Mouse (Mus musculus) midbrain, embryonic 14.5 days (tissue): Measurements from ENCODE around the gene Strn. TPM values are rescaled to one million over a fixed set of nuclear protein-coding genes. Genes with fewer than 3 reads are reported as not detected.
A peak's percentile ranks its signal among the peaks of the same experiment; 100 is the strongest.

ENCODE experiments used
- ATAC-seq: fragments of 200-750 bp; cut with Nextera tagmentation; 2 replicates; pipeline ENCODE4 v1.8.0; 2017; ENCODE audit warnings: moderate number of reproducible peaks, moderate library complexity; ENCODE audit not compliant: low FRiP score, low TSS enrichment
- DNase-seq: peaks from one replicate; pipeline ENCODE4 v3.0.0-alpha.2; 2015
- H3K27ac ChIP-seq: fragments of 300-500 bp; sonication (generic); replicated peaks from 2 replicates; pipeline ENCODE4 v1.5.1; 2014; ENCODE audit warnings: mild to moderate bottlenecking, low read depth, low read length, moderate library complexity
- H3K27me3 ChIP-seq: fragments of 300-500 bp; sonication (generic); 2 replicates; pipeline ENCODE4 v1.6.1; 2014; ENCODE audit warnings: low read length, control low read depth, mixed read lengths; ENCODE audit not compliant: control insufficient read depth, insufficient read depth
- H3K36me3 ChIP-seq: fragments of 300-500 bp; sonication (generic); 2 replicates; pipeline ENCODE4 v1.6.1; 2014; ENCODE audit warnings: low read length, control low read depth; ENCODE audit not compliant: control insufficient read depth, insufficient read depth
- H3K4me1 ChIP-seq: fragments of 300-500 bp; sonication (generic); 2 replicates; pipeline ENCODE4 v1.6.1; 2014; ENCODE audit warnings: mild to moderate bottlenecking, antibody characterized with exemption, low read length, control low read depth; ENCODE audit not compliant: control insufficient read depth, insufficient read depth
- H3K4me2 ChIP-seq: fragments of 300-500 bp; sonication (generic); 2 replicates; pipeline ENCODE4 v1.6.1; 2014; ENCODE audit warnings: mild to moderate bottlenecking, low read length, moderate library complexity
- H3K4me3 ChIP-seq: fragments of 300-500 bp; sonication (generic); replicated peaks from 2 replicates; pipeline ENCODE4 v1.5.1; 2014; ENCODE audit warnings: low read depth, low read length
- H3K9ac ChIP-seq: fragments of 300-500 bp; sonication (generic); replicated peaks from 2 replicates; pipeline ENCODE4 v1.6.1; 2014; ENCODE audit warnings: mild to moderate bottlenecking, low read length, moderate library complexity
- H3K9me3 ChIP-seq: fragments of 300-500 bp; sonication (generic); 2 replicates; pipeline ENCODE4 v1.6.1; 2016; ENCODE audit warnings: low read length, control low read depth, mixed read lengths; ENCODE audit not compliant: control insufficient read depth
- WGBS: fragments of 180-500 bp; shearing (Covaris S2); extraction: QIAGEN DNeasy Blood & Tissue Kit; methylation state at CpG from one replicate; pipeline ENCODE4 v1.1.7; 2014; 5-methylcytosine and 5-hydroxymethylcytosine counted together
- polyA plus RNA-seq: library from polyadenylated mRNA; unstranded; fragments of >200 nt; fragmentation: Nextera tagmentation; extraction: Ambion mirVana; gene quantifications from 2 replicates; pipeline ENCODE4 v1.2.1, GENCODE M21; 2014

The Strn gene
- 6.2 and 8.2 TPM in 2 replicates for polyA plus RNA-seq

GRCm38 (mm10) chr17:78737096-78737495, at the start of gene Strn:
Strn (minus strand) TSS chr17:78737196.
- H3K4me3 ChIP-seq: peak within 1 kb of the TSS; percentile 92
- WGBS: 27% methylated on average over 4 of the region's 4 CpGs
- H3K4me1 ChIP-seq: peaks cover 18% of the 10 kb centered on the region
- no peaks in the 10 kb centered on the region for H3K9me3 ChIP-seq
- no peak for ATAC-seq
- no peaks in the 10 kb centered on the region for H3K36me3 ChIP-seq
- no peak for DNase-seq
- peak within 1 kb of the TSS; percentile 86 for H3K27ac ChIP-seq
- H3K27me3 ChIP-seq: no peaks in the 10 kb centered on the region
- H3K9ac ChIP-seq: peak within 1 kb of the TSS; percentile 86
- peak within 1 kb of the TSS; percentile 73 for H3K4me2 ChIP-seq

DNA sequence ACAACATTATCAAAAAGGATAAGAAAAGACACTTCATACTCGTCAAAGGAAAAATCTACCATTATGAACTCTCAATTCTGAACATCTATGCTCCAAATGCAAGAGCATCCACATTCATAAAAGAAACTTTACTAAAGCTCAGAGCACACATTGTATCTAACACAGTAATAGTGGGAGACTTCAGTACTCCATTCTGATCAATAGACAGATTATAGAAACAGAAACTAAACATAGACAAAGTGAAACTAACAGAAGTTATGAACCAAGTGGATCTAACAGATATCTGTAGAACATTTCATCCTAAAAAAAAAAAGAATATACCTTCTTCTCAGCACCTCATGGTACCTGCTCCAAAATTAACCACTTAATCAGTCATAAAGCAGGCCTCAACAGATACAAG, 41.8 kb upstream of the Strn start:
- H3K9me3 ChIP-seq: no peaks in the 10 kb centered on the region
- H3K27me3 ChIP-seq: no peaks in the 10 kb centered on the region
- ATAC-seq: no peak
- peaks cover 28% of the 10 kb centered on the region for H3K36me3 ChIP-seq
- DNase-seq: no peak
- H3K27ac ChIP-seq: no peak overlapping the region
- no peak overlapping the region for H3K4me2 ChIP-seq
- WGBS: 98% methylated on average over 1 of the region's 1 CpGs
- no peak overlapping the region for H3K4me3 ChIP-seq
- H3K9ac ChIP-seq: no peak overlapping the region
- no peaks in the 10 kb centered on the region for H3K4me1 ChIP-seq

GRCm38 (mm10) chr17:78772317-78772716, 35.3 kb upstream of the Strn start:
- ATAC-seq (no peak), DNase-seq (no peak)
- Histone ChIP-seq H3K27me3 (no peaks in the 10 kb centered on the region), H3K4me3 (no peak overlapping the region), H3K9ac (no peak overlapping the region), H3K9me3 (no peaks in the 10 kb centered on the region), H3K4me1 (no peaks in the 10 kb centered on the region), H3K27ac (no peak overlapping the region), H3K36me3 (peaks cover 56% of the 10 kb centered on the region), H3K4me2 (no peak overlapping the region)
- 94% methylated on average over 2 of the region's 2 CpGs for WGBS

DNA sequence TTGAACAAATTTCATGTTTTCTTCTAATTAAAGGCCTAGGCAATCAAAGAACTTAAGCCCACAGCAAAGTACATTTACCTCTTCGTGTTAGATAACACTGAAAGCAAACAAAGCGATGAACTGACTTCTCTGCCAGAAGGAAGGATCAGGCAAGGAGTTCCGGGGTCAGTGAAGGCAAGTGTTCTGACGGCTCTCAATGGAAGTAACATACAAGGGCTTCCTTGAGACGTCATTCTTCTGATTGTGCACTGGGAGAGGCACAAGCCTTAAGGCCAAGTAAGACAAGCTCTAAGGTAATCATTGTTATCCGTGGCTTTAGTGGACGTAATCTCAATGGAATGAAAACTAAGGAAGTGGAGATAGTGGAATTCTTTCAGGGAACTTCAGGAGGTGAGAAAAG, 33.9 kb upstream of the Strn start:
- DNase-seq (no peak), ATAC-seq (no peak)
- Histone ChIP-seq H3K27me3 (no peaks in the 10 kb centered on the region), H3K9ac (no peak overlapping the region), H3K9me3 (no peaks in the 10 kb centered on the region), H3K27ac (no peak overlapping the region), H3K36me3 (peaks cover 60% of the 10 kb centered on the region), H3K4me3 (no peak overlapping the region), H3K4me2 (no peak overlapping the region), H3K4me1 (no peaks in the 10 kb centered on the region)
- whole genome bisulfite sequencing: 86% methylated on average over 7 of the region's 7 CpGs

- no peak for DNase-seq
Observed at GRCm38 (mm10) chr17:78769341-78769740, 32.3 kb upstream of the Strn start.

GRCm38 (mm10) chr17:78768937-78769336, 31.9 kb upstream of the Strn start:
- ATAC-seq: no peak
- Histone ChIP-seq H3K27me3 (no peaks in the 10 kb centered on the region), H3K27ac (no peak overlapping the region), H3K9me3 (no peaks in the 10 kb centered on the region), H3K36me3 (peaks cover 75% of the 10 kb centered on the region), H3K4me1 (no peaks in the 10 kb centered on the region), H3K4me3 (no peak overlapping the region), H3K9ac (no peak overlapping the region), H3K4me2 (no peak overlapping the region)
- 88% methylated on average over 2 of the region's 2 CpGs for WGBS
- DNase-seq: no peak

More at GRCm38 (mm10) chr17:78769341-78769740, 32.3 kb upstream of the Strn start:
- no peak for ATAC-seq
- Histone ChIP-seq H3K27me3 (no peaks in the 10 kb centered on the region), H3K4me1 (no peaks in the 10 kb centered on the region), H3K9me3 (no peaks in the 10 kb centered on the region), H3K4me3 (no peak overlapping the region), H3K36me3 (peaks cover 71% of the 10 kb centered on the region), H3K27ac (no peak overlapping the region), H3K4me2 (no peak overlapping the region), H3K9ac (no peak overlapping the region)
- WGBS: 86% methylated on average over 3 of the region's 3 CpGs

DNA sequence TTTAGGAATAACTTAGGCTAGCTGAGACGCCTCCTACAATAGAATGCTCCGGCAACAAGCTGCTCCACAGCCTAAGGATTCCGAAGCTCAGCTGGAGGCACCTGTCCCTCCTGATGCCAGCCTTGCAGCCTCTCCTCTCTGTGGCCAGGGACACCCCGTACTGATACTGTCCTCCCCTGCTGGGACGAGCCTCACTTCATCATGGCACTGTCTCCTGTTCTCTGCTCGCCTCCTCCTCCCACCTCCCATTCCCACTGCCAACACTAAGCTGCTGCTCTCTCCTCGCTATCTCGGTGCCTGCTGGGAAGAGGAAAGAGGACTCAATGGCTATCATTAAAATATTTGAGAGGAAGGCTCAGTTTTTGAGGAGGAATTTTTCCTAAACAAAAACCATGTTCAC, 30.6 kb upstream of the Strn start:
- Histone ChIP-seq H3K4me3 (no peak overlapping the region), H3K9ac (no peak overlapping the region), H3K36me3 (peaks cover 70% of the 10 kb centered on the region), H3K4me2 (no peak overlapping the region), H3K27me3 (no peaks in the 10 kb centered on the region), H3K27ac (no peak overlapping the region), H3K4me1 (no peaks in the 10 kb centered on the region), H3K9me3 (no peaks in the 10 kb centered on the region)
- DNase-seq: no peak
- 77% methylated on average over 8 of the region's 8 CpGs for WGBS
- ATAC-seq: no peak

DNA sequence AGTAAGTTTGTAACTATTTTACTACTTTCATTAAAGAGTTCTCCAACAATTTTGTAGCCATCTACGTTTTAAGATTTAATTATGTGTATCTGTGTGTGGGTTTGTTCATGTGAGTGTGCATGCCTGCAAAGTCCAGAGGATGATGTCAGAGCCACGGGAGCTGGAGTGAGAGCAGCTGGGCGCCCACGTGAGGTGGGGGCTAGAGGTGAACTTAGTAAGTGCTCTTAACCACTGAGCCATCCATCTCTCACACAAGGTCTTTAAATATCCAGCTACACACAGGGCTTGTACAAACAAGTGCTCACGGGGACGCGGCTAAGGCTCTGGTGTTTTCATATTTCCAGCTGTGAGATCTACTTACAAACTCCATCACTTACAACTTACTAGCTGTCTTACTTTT, 29.1 kb upstream of the Strn start:
- peaks cover 66% of the 10 kb centered on the region for H3K36me3 ChIP-seq

DNA sequence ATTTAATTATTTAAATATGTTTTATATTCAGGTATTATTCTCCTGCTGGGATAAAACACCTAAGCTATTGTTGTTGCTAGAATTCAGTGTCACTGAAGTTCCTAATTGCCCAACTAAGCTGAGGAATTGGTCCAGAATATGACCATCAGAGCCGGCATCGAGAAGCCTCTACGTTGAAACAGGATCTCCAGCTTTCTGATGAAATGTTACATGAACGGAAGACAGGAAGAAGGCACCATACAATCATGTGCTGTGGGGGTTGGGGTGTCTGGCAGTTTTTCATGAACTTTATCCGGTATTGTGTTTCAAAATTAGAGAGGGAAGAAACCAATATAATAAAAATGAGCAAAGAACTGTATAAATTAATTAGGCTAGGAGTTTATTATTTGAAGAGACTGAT, 26.3 kb upstream of the Strn start:
- Histone ChIP-seq H3K9me3 (no peaks in the 10 kb centered on the region), H3K9ac (no peak overlapping the region), H3K4me2 (no peak overlapping the region), H3K4me1 (no peaks in the 10 kb centered on the region), H3K27me3 (no peaks in the 10 kb centered on the region), H3K4me3 (no peak overlapping the region), H3K36me3 (peaks cover 53% of the 10 kb centered on the region), H3K27ac (no peak overlapping the region)
- WGBS: 96% methylated on average over 5 of the region's 5 CpGs
- DNase-seq: no peak
- ATAC-seq: no peak

More for the DNA sequence above, 29.1 kb upstream of the Strn start:
- H3K9ac ChIP-seq: no peak overlapping the region
- ATAC-seq (no peak), DNase-seq (no peak)
- no peaks in the 10 kb centered on the region for H3K4me1 ChIP-seq
- H3K9me3 ChIP-seq: no peaks in the 10 kb centered on the region
- H3K27me3 ChIP-seq: no peaks in the 10 kb centered on the region
- 89% methylated on average over 7 of the region's 7 CpGs for WGBS
- no peak overlapping the region for H3K27ac ChIP-seq
- H3K4me2 ChIP-seq: no peak overlapping the region
- H3K4me3 ChIP-seq: no peak overlapping the region
